Mouse (Mus musculus): ENCODE data around the gene Olah. TPM values are rescaled to one million over a fixed set of nuclear protein-coding genes. Genes with fewer than 3 reads are reported as not detected.

Gene Olah
- polyA plus RNA-seq, 1 experiment from 2014 or later, result 0.23 TPM

DNA sequence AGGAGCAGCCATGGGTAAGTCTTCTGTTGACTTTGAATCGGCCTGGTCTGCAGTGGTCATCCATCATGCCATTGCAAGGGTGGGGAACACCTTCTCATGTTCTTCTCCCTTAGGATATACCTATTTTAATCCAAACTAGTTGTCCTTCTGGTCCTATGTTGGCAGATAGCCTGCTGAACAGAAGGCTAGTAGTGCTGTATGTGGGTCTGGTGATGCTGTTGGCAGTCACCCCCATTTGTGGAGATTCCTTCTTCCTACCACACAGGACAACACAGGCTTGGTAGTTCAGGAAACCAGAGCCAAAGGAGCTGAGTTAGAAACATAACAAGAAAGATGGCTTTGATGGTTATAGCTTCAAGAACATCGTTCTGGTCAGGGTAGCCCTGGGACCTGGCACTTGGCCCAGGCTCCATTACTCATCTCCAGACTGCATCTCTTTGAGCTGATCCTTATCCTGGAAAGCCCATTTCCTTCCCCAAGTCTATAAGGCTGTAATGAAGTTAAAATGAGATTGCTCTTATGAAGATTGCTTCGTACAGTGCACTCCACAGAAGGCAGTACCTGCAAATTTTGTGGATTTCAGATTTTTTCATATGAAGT is 91.5 kb downstream of the Olah start:
- no peaks in the 10 kb centered on the region for H3K9me3 ChIP-seq (ENCODE audit: control insufficient read depth, low read length)
- H3K9ac ChIP-seq (ENCODE audit: low read length), result no peak overlapping the region
- H3K4me3 ChIP-seq (ENCODE audit: low read depth, low read length), result no peak overlapping the region
- no peak overlapping the region for H3K4me2 ChIP-seq (replicated peaks; ENCODE audit: low read depth)
- no peaks in the 10 kb centered on the region for H3K27me3 ChIP-seq (ENCODE audit: control insufficient read depth, insufficient read depth, low read length)
- TF ChIP-seq EP300 (optimal IDR thresholded peaks at IDR 0.05), result no peak
- TF ChIP-seq CTCF (IDR thresholded peaks at IDR 0.05; ENCODE audit: low read depth), result no peak
- DNase-seq (ENCODE audit: low spot score) (no peak), ATAC-seq (ENCODE audit: low FRiP score, low TSS enrichment) (no peak)
- no peaks in the 10 kb centered on the region for H3K4me1 ChIP-seq (replicated peaks; ENCODE audit: control insufficient read depth, insufficient read depth)
- H3K36me3 ChIP-seq (ENCODE audit: control insufficient read depth, insufficient read depth, low read length), result no peaks in the 10 kb centered on the region
- 43% methylated on average over 3 of the region's 3 CpGs for whole genome bisulfite sequencing
- no peak overlapping the region for H3K27ac ChIP-seq (replicated peaks)

DNA sequence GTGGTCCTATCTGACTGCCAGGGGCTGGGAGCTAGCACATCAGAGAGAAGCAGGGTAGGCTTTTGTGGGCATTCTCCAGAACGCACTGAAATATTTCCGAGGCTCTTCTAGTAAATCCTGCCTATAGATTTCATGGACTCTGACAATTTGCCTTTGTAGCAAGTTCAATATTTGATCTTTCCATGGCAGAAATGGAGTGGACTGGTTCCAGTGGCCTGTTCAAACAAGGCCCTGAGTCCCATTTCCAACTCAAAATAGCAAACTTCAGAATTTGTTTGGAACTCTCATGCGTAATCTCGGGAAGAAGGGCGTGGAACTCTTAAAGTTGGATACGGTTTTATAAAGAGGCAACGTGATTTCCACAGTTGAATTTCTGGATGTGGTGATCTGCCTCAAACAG is 101.2 kb downstream of the Olah start:
- Histone ChIP-seq H3K4me2 (replicated peaks; ENCODE audit: low read depth) (no peak overlapping the region), H3K9ac (ENCODE audit: low read length) (no peak overlapping the region), H3K27me3 (ENCODE audit: control insufficient read depth, insufficient read depth, low read length) (no peaks in the 10 kb centered on the region), H3K4me1 (replicated peaks; ENCODE audit: control insufficient read depth, insufficient read depth) (0 out of 2 replicates have a peak, but pooled peaks cover 2% of the 10 kb centered on the region), H3K36me3 (ENCODE audit: control insufficient read depth, insufficient read depth, low read length) (no peaks in the 10 kb centered on the region), H3K9me3 (ENCODE audit: control insufficient read depth, low read length) (no peaks in the 10 kb centered on the region), H3K27ac (replicated peaks) (no peak overlapping the region), H3K4me3 (ENCODE audit: low read depth, low read length) (no peak overlapping the region)
- no peak for TF ChIP-seq CTCF (IDR thresholded peaks at IDR 0.05; ENCODE audit: low read depth)
- no peak for TF ChIP-seq EP300 (optimal IDR thresholded peaks at IDR 0.05)
- 49% methylated on average over 7 of the region's 7 CpGs for WGBS
- no peak for ATAC-seq (ENCODE audit: low FRiP score, low TSS enrichment)
- DNase-seq (ENCODE audit: low spot score), result no peak

DNA sequence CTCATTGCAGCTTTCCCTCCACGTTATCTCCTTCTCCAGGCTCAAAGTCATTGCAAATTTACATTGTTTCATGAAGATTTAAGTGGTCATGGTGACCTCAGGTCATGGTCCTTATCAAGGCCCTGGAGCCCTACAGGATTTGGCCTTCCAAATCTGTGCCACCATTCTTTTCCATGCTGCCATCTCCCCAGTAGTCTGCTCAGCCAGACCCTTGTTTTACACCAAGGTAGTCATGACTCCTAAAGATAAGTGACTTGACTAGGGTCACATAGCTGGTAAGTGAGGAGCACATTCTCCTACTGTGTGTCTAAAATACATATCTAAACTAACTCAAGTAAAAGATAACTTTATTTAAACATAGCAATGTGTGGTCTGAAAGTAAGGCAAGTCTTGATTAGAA is 104.8 kb downstream of the Olah start:
- ATAC-seq (ENCODE audit: low FRiP score, low TSS enrichment), result no peak
- Histone ChIP-seq H3K27me3 (ENCODE audit: control insufficient read depth, insufficient read depth, low read length) (no peaks in the 10 kb centered on the region), H3K4me2 (replicated peaks; ENCODE audit: low read depth) (no peak overlapping the region), H3K36me3 (ENCODE audit: control insufficient read depth, insufficient read depth, low read length) (no peaks in the 10 kb centered on the region), H3K9ac (ENCODE audit: low read length) (no peak overlapping the region), H3K4me1 (replicated peaks; ENCODE audit: control insufficient read depth, insufficient read depth) (0 out of 2 replicates have a peak, but pooled peaks cover 2% of the 10 kb centered on the region), H3K4me3 (ENCODE audit: low read depth, low read length) (no peak overlapping the region), H3K27ac (replicated peaks) (no peak overlapping the region), H3K9me3 (ENCODE audit: control insufficient read depth, low read length) (no peaks in the 10 kb centered on the region)
- no peak for TF ChIP-seq CTCF (IDR thresholded peaks at IDR 0.05; ENCODE audit: low read depth)
- no peak for TF ChIP-seq EP300 (optimal IDR thresholded peaks at IDR 0.05)
- WGBS, result 83% methylated on average over 1 of the region's 1 CpGs
- no peak for DNase-seq (ENCODE audit: low spot score)

Other genes starting within 250 kb of the Olah start
- gene Nmt2, start 113.0 kb downstream of the Olah start, polyA plus RNA-seq (2015; fragmentation: Nextera tagmentation; extraction: Ambion mirVana), result 23.8 and 24.0 TPM in 2 replicates
- 17.2 and 20.3 TPM in 2 replicates for gene Rpp38, start 64.6 kb downstream of the Olah start, polyA plus RNA-seq (2015; fragmentation: Nextera tagmentation; extraction: Ambion mirVana)
- gene Acbd7, start 61.0 kb downstream of the Olah start, polyA plus RNA-seq (2015; fragmentation: Nextera tagmentation; extraction: Ambion mirVana), result 0.25 and 1.1 TPM in 2 replicates
- gene Meig1, start 25.4 kb upstream of the Olah start, polyA plus RNA-seq (2015; fragmentation: Nextera tagmentation; extraction: Ambion mirVana), result 0.36 and 0.61 TPM in 2 replicates
- gene Dclre1c, start 26.9 kb upstream of the Olah start, polyA plus RNA-seq (2015; fragmentation: Nextera tagmentation; extraction: Ambion mirVana), result 2.8 and 3.4 TPM in 2 replicates
- gene Suv39h2, start 77.8 kb upstream of the Olah start, polyA plus RNA-seq (2015; fragmentation: Nextera tagmentation; extraction: Ambion mirVana), result 3.3 and 3.5 TPM in 2 replicates
- gene Gm45902, start 115.6 kb upstream of the Olah start, polyA plus RNA-seq (2015; fragmentation: Nextera tagmentation; extraction: Ambion mirVana), result 0.97 and 1.1 TPM in 2 replicates
- 44.1 and 46.8 TPM in 2 replicates for gene Hspa14, start 115.6 kb upstream of the Olah start, polyA plus RNA-seq (2015; fragmentation: Nextera tagmentation; extraction: Ambion mirVana)
- gene Cdnf, start 115.8 kb upstream of the Olah start, polyA plus RNA-seq (2015; fragmentation: Nextera tagmentation; extraction: Ambion mirVana), result 0.21 and 0.28 TPM in 2 replicates
- 46.4 and 49.6 TPM in 2 replicates for gene Fam107b, start 173.3 kb upstream of the Olah start, polyA plus RNA-seq (2015; fragmentation: Nextera tagmentation; extraction: Ambion mirVana)

Data from stomach, postnatal 0 days (tissue).